Mouse (Mus musculus): ENCODE data around the gene Retreg3.

GRCm38 (mm10) chr11:101084246-101084645, 35.4 kb downstream of the Retreg3 start:
- TF ChIP-seq POLR2A (IDR thresholded peaks at IDR 0.05; ENCODE audit: low read depth, low read length) (no peak), CTCF (IDR thresholded peaks at IDR 0.05; ENCODE audit: borderline replicate concordance, insufficient read depth, low read length) (no peak)
